Mouse (Mus musculus) bone marrow macrophage, adult 2 months (primary cell): Measurements from ENCODE around the gene Slc13a2.

Source experiments
- CTCF ChIP-seq: IDR thresholded peaks from 2 replicates; pipeline ENCODE4 v1.5.1; 2012; ENCODE audit warnings: low read depth, mild to moderate bottlenecking, low read length, moderate library complexity
- POLR2A ChIP-seq: IDR thresholded peaks from 2 replicates; pipeline ENCODE4 v1.6.1; 2012; ENCODE audit warnings: mild to moderate bottlenecking, low read depth, low read length, borderline replicate concordance

DNA sequence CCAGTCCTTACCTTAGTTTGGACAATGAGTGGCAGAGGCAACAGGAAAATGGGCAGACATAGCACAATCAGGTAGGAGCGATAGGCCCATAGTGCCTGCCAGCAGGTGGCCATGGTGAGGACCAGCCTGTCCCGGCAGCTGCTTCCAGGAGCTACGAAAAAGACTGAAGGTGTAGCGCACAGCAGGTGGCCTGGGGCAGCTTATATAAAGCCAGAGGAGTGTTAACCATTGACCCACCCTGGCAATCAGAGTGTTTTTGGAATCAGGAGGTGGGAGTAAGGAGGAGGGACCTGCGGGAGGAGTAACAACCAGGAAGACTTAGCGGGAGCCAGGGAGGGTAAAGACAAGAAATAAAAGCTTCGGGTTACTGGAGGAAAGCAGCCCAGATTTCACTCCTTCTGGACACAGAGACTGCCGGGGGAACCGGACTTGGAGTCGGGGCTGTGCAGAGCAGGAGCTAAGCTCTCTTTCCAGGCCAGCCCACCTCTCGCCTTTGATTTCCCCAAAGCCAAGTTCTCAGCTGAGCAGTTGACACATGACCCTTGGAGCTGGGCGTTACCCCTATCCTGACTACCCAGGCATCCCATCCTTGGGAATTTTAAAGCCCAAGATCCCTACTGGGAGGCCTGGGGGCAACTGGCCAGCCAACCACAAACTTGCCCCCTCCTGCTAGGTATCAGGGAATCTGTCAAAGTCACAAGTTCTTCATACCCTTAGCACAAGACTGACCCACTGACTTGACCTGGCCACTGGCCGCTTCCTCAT, at the start of gene Slc13a2:
- TF ChIP-seq CTCF, result no peak
- no peak for TF ChIP-seq POLR2A
